Mouse (Mus musculus) forebrain, embryonic 10.5 days (tissue): ENCODE results near the gene Cfap157. TPM values are rescaled to one million over a fixed set of nuclear protein-coding genes. Genes with fewer than 3 reads are reported as not detected.

Experiments
- DNase-seq: peaks from one replicate; pipeline ENCODE4 v3.0.0-alpha.2; 2017; ENCODE audit warnings: low spot score; ENCODE audit errors: extremely low spot score
- H3K27ac ChIP-seq: fragments of 300-500 bp; sonication (generic); 2 replicates; pipeline ENCODE4 v1.5.1; 2016; ENCODE audit warnings: mild to moderate bottlenecking
- H3K27me3 ChIP-seq: fragments of 300-500 bp; sonication (generic); 2 replicates; pipeline ENCODE4 v1.6.1; 2016; ENCODE audit warnings: mild to moderate bottlenecking; ENCODE audit not compliant: poor library complexity, severe bottlenecking
- H3K36me3 ChIP-seq: fragments of 300-500 bp; sonication (generic); replicated peaks from 2 replicates; pipeline ENCODE4 v1.6.1; 2016; ENCODE audit warnings: mild to moderate bottlenecking, moderate library complexity
- H3K4me1 ChIP-seq: fragments of 300-500 bp; sonication (generic); 2 replicates; pipeline ENCODE4 v1.6.1; 2016
- H3K4me3 ChIP-seq: fragments of 300-500 bp; sonication (generic); 2 replicates; pipeline ENCODE4 v1.5.1; 2016; ENCODE audit warnings: mild to moderate bottlenecking, moderate library complexity
- H3K9me3 ChIP-seq: fragments of 300-500 bp; sonication (generic); 2 replicates; pipeline ENCODE4 v1.6.1; 2016; ENCODE audit warnings: mild to moderate bottlenecking, moderate library complexity
- WGBS: fragments of 180-500 bp; shearing (Covaris S2); methylation state at CpG from one replicate; pipeline ENCODE4 v1.1.7; 2016; 5-methylcytosine and 5-hydroxymethylcytosine counted together
- polyA plus RNA-seq: library from polyadenylated mRNA; unstranded; fragments of >200 nt; fragmentation: Nextera tagmentation; extraction: Ambion mirVana; gene quantifications from 2 replicates; pipeline ENCODE4 v1.2.1, GENCODE M21; 2016

Cfap157 gene
- 1.1 and 1.2 TPM in 2 replicates for polyA plus RNA-seq

- Histone ChIP-seq H3K27me3 (no peaks in the 10 kb centered on the region; the same call in none of the 2 replicates), H3K4me3 (no peak within 1 kb of the TSS), H3K36me3 (no peaks in the 10 kb centered on the region), H3K27ac (peak within 1 kb of the TSS; percentile 51; the same call in 1 of the 2 replicates), H3K9me3 (no peaks in the 10 kb centered on the region), H3K4me1 (peaks cover 14% of the 10 kb centered on the region)
- WGBS, result 64% methylated on average over 4 of the region's 4 CpGs
- no peak for DNase-seq
Observed at GRCm38 (mm10) chr2:32784048-32784681, at the start of gene Cfap157. Gene Cfap157, minus strand, starts transcription at chr2:32784428.

- H3K27me3 ChIP-seq, result no peaks in the 10 kb centered on the region
- no peaks in the 10 kb centered on the region for H3K9me3 ChIP-seq
- no peak for DNase-seq
- no peak overlapping the region for H3K4me3 ChIP-seq
- 83% methylated on average over 11 of the region's 11 CpGs for WGBS
- H3K27ac ChIP-seq, result no peak overlapping the region
- peaks cover 11% of the 10 kb centered on the region for H3K4me1 ChIP-seq
- H3K36me3 ChIP-seq, result no peaks in the 10 kb centered on the region
Observed at GRCm38 (mm10) chr2:32828979-32829676, 44.9 kb upstream of the Cfap157 start.

- 85% methylated on average over 6 of the region's 6 CpGs for whole genome bisulfite sequencing
- Histone ChIP-seq H3K4me3 (no peak overlapping the region), H3K9me3 (no peaks in the 10 kb centered on the region), H3K36me3 (no peaks in the 10 kb centered on the region), H3K27ac (peak overlapping the region; percentile 1; the same call in 1 of the 2 replicates), H3K4me1 (peaks cover 22% of the 10 kb centered on the region), H3K27me3 (no peaks in the 10 kb centered on the region)
- no peak for DNase-seq
Observed at GRCm38 (mm10) chr2:32825796-32826195, 41.6 kb upstream of the Cfap157 start.

- Histone ChIP-seq H3K9me3 (no peaks in the 10 kb centered on the region), H3K4me3 (no peak overlapping the region), H3K27ac (peak overlapping the region; percentile 72; the same call in 1 of the 2 replicates), H3K36me3 (no peaks in the 10 kb centered on the region), H3K27me3 (no peaks in the 10 kb centered on the region), H3K4me1 (peaks cover 22% of the 10 kb centered on the region)
- no peak for DNase-seq
- 88% methylated on average over 1 of the region's 1 CpGs for WGBS
Observed at GRCm38 (mm10) chr2:32824778-32825177, 40.5 kb upstream of the Cfap157 start.

- Histone ChIP-seq H3K27me3 (no peaks in the 10 kb centered on the region), H3K9me3 (no peaks in the 10 kb centered on the region), H3K4me3 (no peak overlapping the region), H3K27ac (peak overlapping the region; percentile 72), H3K36me3 (no peaks in the 10 kb centered on the region), H3K4me1 (peaks cover 22% of the 10 kb centered on the region)
- 57% methylated on average over 8 of the region's 8 CpGs for WGBS
- DNase-seq, result no peak
Observed at GRCm38 (mm10) chr2:32824181-32824580, 40.0 kb upstream of the Cfap157 start.

GRCm38 (mm10) chr2:32823579-32824154 is 39.4 kb upstream of the Cfap157 start:
- H3K4me3 ChIP-seq, result no peak overlapping the region
- no peaks in the 10 kb centered on the region for H3K9me3 ChIP-seq
- peak overlapping the region; percentile 72 for H3K27ac ChIP-seq
- H3K36me3 ChIP-seq, result no peaks in the 10 kb centered on the region
- 73% methylated on average over 8 of the region's 8 CpGs for WGBS
- no peak for DNase-seq
- H3K4me1 ChIP-seq, result peaks cover 22% of the 10 kb centered on the region
- no peaks in the 10 kb centered on the region for H3K27me3 ChIP-seq

- 67% methylated on average over 11 of the region's 11 CpGs for WGBS
- Histone ChIP-seq H3K27me3 (no peaks in the 10 kb centered on the region), H3K27ac (peak overlapping the region; percentile 72), H3K4me3 (no peak overlapping the region), H3K36me3 (0 out of 2 replicates have a peak, but pooled peaks cover 2% of the 10 kb centered on the region), H3K9me3 (no peaks in the 10 kb centered on the region), H3K4me1 (peaks cover 22% of the 10 kb centered on the region)
- DNase-seq, result no peak
Observed at GRCm38 (mm10) chr2:32823153-32823552, 38.9 kb upstream of the Cfap157 start.

- WGBS, result 83% methylated on average over 6 of the region's 6 CpGs
- DNase-seq, result no peak
- Histone ChIP-seq H3K36me3 (peaks cover 4% of the 10 kb centered on the region; the same call in 1 of the 2 replicates), H3K4me1 (peaks cover 22% of the 10 kb centered on the region), H3K9me3 (no peaks in the 10 kb centered on the region), H3K27ac (peak overlapping the region; percentile 72), H3K4me3 (no peak overlapping the region), H3K27me3 (no peaks in the 10 kb centered on the region)
Observed at GRCm38 (mm10) chr2:32822643-32823042, 38.4 kb upstream of the Cfap157 start.

GRCm38 (mm10) chr2:32821041-32821802 is 37.0 kb upstream of the Cfap157 start:
- Histone ChIP-seq H3K4me1 (peaks cover 22% of the 10 kb centered on the region), H3K27ac (no peak overlapping the region), H3K27me3 (no peaks in the 10 kb centered on the region), H3K9me3 (no peaks in the 10 kb centered on the region), H3K36me3 (peaks cover 4% of the 10 kb centered on the region; the same call in 1 of the 2 replicates), H3K4me3 (no peak overlapping the region)
- WGBS, result 72% methylated on average over 11 of the region's 11 CpGs
- peak; percentile 34 for DNase-seq

- no peak overlapping the region for H3K27ac ChIP-seq
- H3K4me1 ChIP-seq, result peaks cover 8% of the 10 kb centered on the region
- H3K9me3 ChIP-seq, result no peaks in the 10 kb centered on the region
- no peaks in the 10 kb centered on the region for H3K27me3 ChIP-seq
- H3K4me3 ChIP-seq, result no peak overlapping the region
- peaks cover 13% of the 10 kb centered on the region for H3K36me3 ChIP-seq
- no peak for DNase-seq
- 91% methylated on average over 5 of the region's 5 CpGs for WGBS
Observed at GRCm38 (mm10) chr2:32818208-32818607, 34.0 kb upstream of the Cfap157 start.

GRCm38 (mm10) chr2:32817589-32817988 is 33.4 kb upstream of the Cfap157 start:
- peaks cover 19% of the 10 kb centered on the region for H3K36me3 ChIP-seq
- no peaks in the 10 kb centered on the region for H3K27me3 ChIP-seq
- 0 out of 2 replicates have a peak overlapping the region, but pooled peaks have one; percentile 8 for H3K27ac ChIP-seq
- H3K4me1 ChIP-seq, result peaks cover 2% of the 10 kb centered on the region
- H3K9me3 ChIP-seq, result no peaks in the 10 kb centered on the region
- DNase-seq, result no peak
- 70% methylated on average over 7 of the region's 7 CpGs for WGBS
- H3K4me3 ChIP-seq, result no peak overlapping the region

GRCm38 (mm10) chr2:32816946-32817581 is 32.8 kb upstream of the Cfap157 start:
- H3K27me3 ChIP-seq, result no peaks in the 10 kb centered on the region
- H3K36me3 ChIP-seq, result peaks cover 19% of the 10 kb centered on the region
- H3K4me1 ChIP-seq, result no peaks in the 10 kb centered on the region
- 0 out of 2 replicates have a peak overlapping the region, but pooled peaks have one; percentile 8 for H3K27ac ChIP-seq
- no peaks in the 10 kb centered on the region for H3K9me3 ChIP-seq
- 84% methylated on average over 17 of the region's 17 CpGs for WGBS
- no peak overlapping the region for H3K4me3 ChIP-seq
- no peak for DNase-seq
